Mouse (Mus musculus): ENCODE data around the gene 1700092M07Rik. TPM values are rescaled to one million over a fixed set of nuclear protein-coding genes. Genes with fewer than 3 reads are reported as not detected.

1700092M07Rik gene
- polyA plus RNA-seq, 1 experiment from 2014 or later: 1.7 TPM

- Histone ChIP-seq H3K9me3 (no peaks in the 10 kb centered on the region), H3K36me3 (peaks cover 24% of the 10 kb centered on the region), H3K4me1 (peaks cover 13% of the 10 kb centered on the region), H3K27me3 (no peaks in the 10 kb centered on the region), H3K4me3 (no peak overlapping the region), H3K9ac (no peak overlapping the region), H3K27ac (no peak overlapping the region), H3K4me2 (no peak overlapping the region)
- WGBS: 47% methylated on average over 1 of the region's 1 CpGs
- no peak for ATAC-seq (ENCODE audit: insufficient number of reproducible peaks, low FRiP score, low TSS enrichment, low read depth)
These were observed 48.7 kb downstream of the 1700092M07Rik start for GRCm38 (mm10) chr19:8789171-8789570.

GRCm38 (mm10) chr19:8790171-8790570, 49.7 kb downstream of the 1700092M07Rik start:
- 81% methylated on average over 7 of the region's 7 CpGs for WGBS
- no peak for ATAC-seq (ENCODE audit: insufficient number of reproducible peaks, low FRiP score, low TSS enrichment, low read depth)
- H3K27me3 ChIP-seq: no peaks in the 10 kb centered on the region

More at GRCm38 (mm10) chr19:8790171-8790570, 49.7 kb downstream of the 1700092M07Rik start:
- peaks cover 9% of the 10 kb centered on the region for H3K4me1 ChIP-seq
- peaks cover 33% of the 10 kb centered on the region for H3K36me3 ChIP-seq
- H3K4me3 ChIP-seq: no peak overlapping the region
- H3K27ac ChIP-seq: no peak overlapping the region
- H3K9ac ChIP-seq: no peak overlapping the region
- H3K9me3 ChIP-seq: no peaks in the 10 kb centered on the region
- H3K4me2 ChIP-seq: no peak overlapping the region

Small RNA genes lying within 50 kb of the gene (microRNA-seq; reads per million reads assigned to microRNA genes)
- gene Mir6992: not detected

Other genes with a start within 250 kb of the 1700092M07Rik start
- 0.04 TPM in 1 of 2 replicates, not detected in the other for gene Slc22a8, start 149.5 kb upstream of the 1700092M07Rik start, polyA plus RNA-seq (2015; fragmentation: Nextera tagmentation; extraction: Ambion mirVana)
- 0.06 TPM in 1 of 2 replicates, not detected in the other for gene Slc22a6, start 122.7 kb upstream of the 1700092M07Rik start, polyA plus RNA-seq (2015; fragmentation: Nextera tagmentation; extraction: Ambion mirVana)
- 0.18 and 0.19 TPM in 2 replicates for gene Chrm1, start 76.9 kb upstream of the 1700092M07Rik start, polyA plus RNA-seq (2015; fragmentation: Nextera tagmentation; extraction: Ambion mirVana)
- 118 and 148 TPM in 2 replicates for gene Slc3a2, start 17.3 kb upstream of the 1700092M07Rik start, polyA plus RNA-seq (2015; fragmentation: Nextera tagmentation; extraction: Ambion mirVana)
- gene Wdr74, start 4.9 kb upstream of the 1700092M07Rik start, polyA plus RNA-seq (2015; fragmentation: Nextera tagmentation; extraction: Ambion mirVana): 93.8 and 96.0 TPM in 2 replicates
- 185 and 189 TPM in 2 replicates for gene Stx5a, start 695 bp downstream of the 1700092M07Rik start, polyA plus RNA-seq (2015; fragmentation: Nextera tagmentation; extraction: Ambion mirVana)
- gene Nxf1, start 16.4 kb downstream of the 1700092M07Rik start, polyA plus RNA-seq (2015; fragmentation: Nextera tagmentation; extraction: Ambion mirVana): 171 and 188 TPM in 2 replicates
- gene Tmem223, start 30.3 kb downstream of the 1700092M07Rik start, polyA plus RNA-seq (2015; fragmentation: Nextera tagmentation; extraction: Ambion mirVana): 141 and 155 TPM in 2 replicates
- 78.4 and 81.7 TPM in 2 replicates for gene Tmem179b, start 33.7 kb downstream of the 1700092M07Rik start, polyA plus RNA-seq (2015; fragmentation: Nextera tagmentation; extraction: Ambion mirVana)
- gene Taf6l, start 45.7 kb downstream of the 1700092M07Rik start, polyA plus RNA-seq (2015; fragmentation: Nextera tagmentation; extraction: Ambion mirVana): 24.9 and 25.3 TPM in 2 replicates
- gene Polr2g, start 57.9 kb downstream of the 1700092M07Rik start, polyA plus RNA-seq (2015; fragmentation: Nextera tagmentation; extraction: Ambion mirVana): 149 and 152 TPM in 2 replicates
- gene Zbtb3, start 61.8 kb downstream of the 1700092M07Rik start, polyA plus RNA-seq (2015; fragmentation: Nextera tagmentation; extraction: Ambion mirVana): 4.6 and 4.8 TPM in 2 replicates
- gene Ttc9c, start 78.6 kb downstream of the 1700092M07Rik start, polyA plus RNA-seq (2015; fragmentation: Nextera tagmentation; extraction: Ambion mirVana): 50.4 and 56.8 TPM in 2 replicates
- gene Hnrnpul2, start 79.3 kb downstream of the 1700092M07Rik start, polyA plus RNA-seq (2015; fragmentation: Nextera tagmentation; extraction: Ambion mirVana): 5.4 and 5.6 TPM in 2 replicates
- not detected in 2 replicates for gene AC129217.1, start 89.1 kb downstream of the 1700092M07Rik start, polyA plus RNA-seq (2015; fragmentation: Nextera tagmentation; extraction: Ambion mirVana)
- gene Bscl2, start 96.7 kb downstream of the 1700092M07Rik start, polyA plus RNA-seq (2015; fragmentation: Nextera tagmentation; extraction: Ambion mirVana): 77.4 and 93.6 TPM in 2 replicates
- 2.0 and 3.0 TPM in 2 replicates for gene Gng3, start 98.5 kb downstream of the 1700092M07Rik start, polyA plus RNA-seq (2015; fragmentation: Nextera tagmentation; extraction: Ambion mirVana)
- gene Lrrn4cl, start 110.0 kb downstream of the 1700092M07Rik start, polyA plus RNA-seq (2015; fragmentation: Nextera tagmentation; extraction: Ambion mirVana): 3.1 and 4.3 TPM in 2 replicates
- gene Ubxn1, start 130.8 kb downstream of the 1700092M07Rik start, polyA plus RNA-seq (2015; fragmentation: Nextera tagmentation; extraction: Ambion mirVana): 173 and 176 TPM in 2 replicates
- 65.9 and 69.1 TPM in 2 replicates for gene Uqcc3, start 140.2 kb downstream of the 1700092M07Rik start, polyA plus RNA-seq (2015; fragmentation: Nextera tagmentation; extraction: Ambion mirVana)
- gene Lbhd1, start 143.0 kb downstream of the 1700092M07Rik start, polyA plus RNA-seq (2015; fragmentation: Nextera tagmentation; extraction: Ambion mirVana): 69.3 and 76.7 TPM in 2 replicates
- gene Gm49403, start 143.2 kb downstream of the 1700092M07Rik start, polyA plus RNA-seq (2015; fragmentation: Nextera tagmentation; extraction: Ambion mirVana): not detected in 2 replicates
- 76.8 and 80.9 TPM in 2 replicates for gene 1810009A15Rik, start 148.1 kb downstream of the 1700092M07Rik start, polyA plus RNA-seq (2015; fragmentation: Nextera tagmentation; extraction: Ambion mirVana)
- gene Gm49416, start 148.2 kb downstream of the 1700092M07Rik start, polyA plus RNA-seq (2015; fragmentation: Nextera tagmentation; extraction: Ambion mirVana): not detected in 2 replicates
- gene Ints5, start 152.3 kb downstream of the 1700092M07Rik start, polyA plus RNA-seq (2015; fragmentation: Nextera tagmentation; extraction: Ambion mirVana): 38.6 and 42.0 TPM in 2 replicates
- gene Ganab, start 157.4 kb downstream of the 1700092M07Rik start, polyA plus RNA-seq (2015; fragmentation: Nextera tagmentation; extraction: Ambion mirVana): 97.4 and 102 TPM in 2 replicates
- gene B3gat3, start 179.7 kb downstream of the 1700092M07Rik start, polyA plus RNA-seq (2015; fragmentation: Nextera tagmentation; extraction: Ambion mirVana): 47.1 and 48.6 TPM in 2 replicates
- 4.0 and 4.6 TPM in 2 replicates for gene Rom1, start 188.6 kb downstream of the 1700092M07Rik start, polyA plus RNA-seq (2015; fragmentation: Nextera tagmentation; extraction: Ambion mirVana)
- 41.8 and 42.7 TPM in 2 replicates for gene Eml3, start 188.8 kb downstream of the 1700092M07Rik start, polyA plus RNA-seq (2015; fragmentation: Nextera tagmentation; extraction: Ambion mirVana)
- 155 and 160 TPM in 2 replicates for gene Mta2, start 201.2 kb downstream of the 1700092M07Rik start, polyA plus RNA-seq (2015; fragmentation: Nextera tagmentation; extraction: Ambion mirVana)
- 29.3 and 30.0 TPM in 2 replicates for gene Tut1, start 213.1 kb downstream of the 1700092M07Rik start, polyA plus RNA-seq (2015; fragmentation: Nextera tagmentation; extraction: Ambion mirVana)
- gene Eef1g, start 226.3 kb downstream of the 1700092M07Rik start, polyA plus RNA-seq (2015; fragmentation: Nextera tagmentation; extraction: Ambion mirVana): 467 and 482 TPM in 2 replicates
- 96.4 and 104 TPM in 2 replicates for gene Ahnak, start 248.6 kb downstream of the 1700092M07Rik start, polyA plus RNA-seq (2015; fragmentation: Nextera tagmentation; extraction: Ambion mirVana)

All from limb, embryonic 15.5 days (tissue).